Mouse (Mus musculus) limb, embryonic 10.5 days (tissue): ENCODE measurements around the gene Cdk9. TPM values are rescaled to one million over a fixed set of nuclear protein-coding genes. Genes with fewer than 3 reads are reported as not detected.

Experiments
- DNase-seq: peaks from one replicate; pipeline ENCODE4 v3.0.0-alpha.2; 2017; ENCODE audit warnings: low spot score
- H3K27ac ChIP-seq: fragments of 300-500 bp; sonication (generic); 2 replicates; pipeline ENCODE4 v1.5.1; 2016; ENCODE audit warnings: mild to moderate bottlenecking
- H3K27me3 ChIP-seq: fragments of 300-500 bp; sonication (generic); 2 replicates; pipeline ENCODE4 v1.6.1; 2016; ENCODE audit warnings: low read depth, mild to moderate bottlenecking; ENCODE audit not compliant: poor library complexity, severe bottlenecking
- H3K36me3 ChIP-seq: fragments of 300-500 bp; sonication (generic); 2 replicates; pipeline ENCODE4 v1.6.1; 2016; ENCODE audit warnings: mild to moderate bottlenecking, moderate library complexity
- H3K4me1 ChIP-seq: fragments of 300-500 bp; sonication (generic); 2 replicates; pipeline ENCODE4 v1.6.1; 2016
- H3K4me3 ChIP-seq: fragments of 300-500 bp; sonication (generic); 2 replicates; pipeline ENCODE4 v1.5.1; 2016; ENCODE audit warnings: mild to moderate bottlenecking, moderate library complexity
- H3K9me3 ChIP-seq: fragments of 300-500 bp; sonication (generic); replicated peaks from 2 replicates; pipeline ENCODE4 v1.6.1; 2016; ENCODE audit warnings: mild to moderate bottlenecking
- WGBS: fragments of 180-500 bp; shearing (Covaris S2); methylation state at CpG from one replicate; pipeline ENCODE4 v1.1.7; 2016; 5-methylcytosine and 5-hydroxymethylcytosine counted together
- microRNA counts: library from miRNA; unstranded; fragments of <30 nt; microRNA quantifications from one replicate; lab custom pipeline; 2017
- microRNA-seq: library from miRNA; unstranded; fragments of <30 nt; microRNA quantifications from one replicate; pipeline ENCODE4, GENCODE M21; 2017
- polyA plus RNA-seq: library from polyadenylated mRNA; unstranded; fragments of >200 nt; fragmentation: Nextera tagmentation; extraction: Ambion mirVana; gene quantifications from 2 replicates; pipeline ENCODE4 v1.2.1, GENCODE M21; 2016

Gene Cdk9
- polyA plus RNA-seq, 1 experiment from 2014 or later, result 160 TPM

DNA sequence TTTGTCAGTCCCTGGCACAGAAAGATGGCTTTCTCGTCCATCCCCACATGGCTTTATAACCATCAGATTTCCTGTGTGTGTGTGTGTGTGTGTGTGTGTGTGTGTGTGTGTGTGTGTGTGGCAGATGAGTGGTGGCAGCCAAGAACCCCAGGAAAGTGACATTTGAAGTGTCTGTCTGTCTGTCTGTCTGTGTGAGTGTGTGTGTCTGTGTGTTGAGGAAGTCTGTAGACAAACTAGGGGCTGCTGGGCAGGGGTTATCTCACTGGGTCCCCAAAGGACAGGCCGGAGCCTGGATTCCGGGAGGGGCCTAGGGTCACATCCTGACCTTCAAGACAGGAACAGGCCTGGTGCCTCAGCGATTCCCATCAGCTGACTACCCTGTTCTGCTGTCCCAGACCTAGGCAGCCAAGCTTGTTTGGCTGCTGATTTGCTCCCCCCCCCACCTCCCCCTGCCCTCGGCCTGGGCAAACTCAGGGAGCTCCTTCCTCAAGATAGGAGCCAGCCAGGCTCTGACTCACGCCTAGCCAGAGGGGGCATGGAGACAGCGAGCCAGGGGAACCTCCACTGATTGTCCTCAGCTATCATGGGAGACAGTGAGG lies 51.3 kb downstream of the Cdk9 start:
- DNase-seq, result no peak
- peak overlapping the region; percentile 63 for H3K27ac ChIP-seq
- H3K27me3 ChIP-seq, result no peaks in the 10 kb centered on the region
- no peaks in the 10 kb centered on the region for H3K9me3 ChIP-seq
- H3K36me3 ChIP-seq, result no peaks in the 10 kb centered on the region
- H3K4me1 ChIP-seq, result peaks cover 22% of the 10 kb centered on the region
- 39% methylated on average over 7 of the region's 7 CpGs for WGBS
- H3K4me3 ChIP-seq, result no peak overlapping the region

DNA sequence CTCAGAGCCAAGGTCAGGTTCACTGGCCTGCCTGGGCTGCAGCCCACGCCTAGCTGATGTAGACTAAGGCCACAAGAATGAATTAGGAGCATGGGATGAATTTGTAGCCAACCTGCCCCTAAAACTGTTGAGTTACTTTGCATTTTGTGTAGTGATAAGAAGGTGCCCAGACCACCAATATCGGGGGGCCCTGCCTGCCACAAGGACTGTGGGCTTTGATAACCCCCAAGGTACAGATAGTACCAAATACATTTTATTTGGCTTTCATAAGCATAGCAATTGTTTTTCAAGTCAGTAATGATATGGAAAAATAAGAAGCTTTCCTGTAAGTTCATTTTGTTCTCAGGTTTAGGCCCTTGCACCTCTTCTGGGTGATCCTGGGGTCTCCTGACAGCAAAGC lies 54.0 kb downstream of the Cdk9 start:
- Histone ChIP-seq H3K4me1 (peaks cover 41% of the 10 kb centered on the region), H3K36me3 (no peaks in the 10 kb centered on the region), H3K27ac (peak overlapping the region; percentile 4; the same call in 1 of the 2 replicates), H3K4me3 (no peak overlapping the region), H3K9me3 (no peaks in the 10 kb centered on the region), H3K27me3 (no peaks in the 10 kb centered on the region)
- WGBS, result 94% methylated on average over 2 of the region's 2 CpGs
- no peak for DNase-seq

DNA sequence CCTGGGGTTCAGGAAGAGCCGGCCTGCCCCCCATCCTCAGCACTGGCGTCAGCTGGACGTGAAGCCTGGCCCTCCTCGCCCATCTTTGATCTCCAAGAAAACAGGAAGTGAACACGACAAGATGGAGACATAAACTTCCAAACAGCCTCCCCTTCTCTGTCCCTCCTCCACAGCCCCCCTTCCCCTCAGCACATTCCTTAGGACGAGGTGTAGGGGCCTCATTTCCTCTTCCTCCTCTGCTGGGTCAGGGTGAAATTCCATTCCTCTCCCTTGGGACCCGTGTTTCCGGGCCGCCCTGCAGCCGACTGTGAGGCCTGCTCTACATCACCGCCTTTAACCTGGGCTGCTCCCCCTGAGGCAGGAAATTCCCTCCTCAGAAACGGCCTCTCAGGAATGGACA lies 57.0 kb downstream of the Cdk9 start:
- Histone ChIP-seq H3K27ac (peak overlapping the region; percentile 89), H3K27me3 (no peaks in the 10 kb centered on the region), H3K4me3 (no peak overlapping the region), H3K4me1 (peaks cover 37% of the 10 kb centered on the region), H3K9me3 (no peaks in the 10 kb centered on the region), H3K36me3 (no peaks in the 10 kb centered on the region)
- DNase-seq, result peak; percentile 70
- WGBS, result 31% methylated on average over 12 of the region's 12 CpGs

MicroRNA genes within 50 kb of the gene (microRNA counts, 519-probe panel; counts per million panel counts)
- microRNA mmu-miR-2861 (lab: Ali Mortazavi, UCI), result 684 counts per million, percentile 72 among the panel's probes with 10 or more counts

Small RNA genes within 50 kb of the gene (microRNA-seq; reads per million reads assigned to microRNA genes)
- gene Gm47291, result not detected
- gene Mir2861, result not detected
- not detected for gene Mir3960
- gene Mir8093, result not detected

Other genes starting within 250 kb of the Cdk9 start
- gene Fam102a, start 177.7 kb downstream of the Cdk9 start, polyA plus RNA-seq, result 12.0 and 14.0 TPM in 2 replicates
- 104 and 109 TPM in 2 replicates for gene Dpm2, start 142.2 kb downstream of the Cdk9 start, polyA plus RNA-seq
- gene Pip5kl1, start 138.3 kb downstream of the Cdk9 start, polyA plus RNA-seq, result 1.0 and 2.7 TPM in 2 replicates
- 0.24 TPM in 1 of 2 replicates, not detected in the other for gene 9430097D07Rik, start 137.4 kb downstream of the Cdk9 start, polyA plus RNA-seq
- gene St6galnac4, start 126.0 kb downstream of the Cdk9 start, polyA plus RNA-seq, result 26.0 and 26.1 TPM in 2 replicates
- gene St6galnac6, start 113.4 kb downstream of the Cdk9 start, polyA plus RNA-seq, result 11.8 and 16.7 TPM in 2 replicates
- 21.6 and 35.7 TPM in 2 replicates for gene Ak1, start 91.3 kb downstream of the Cdk9 start, polyA plus RNA-seq
- 27.9 and 28.5 TPM in 2 replicates for gene Eng, start 66.5 kb downstream of the Cdk9 start, polyA plus RNA-seq
- gene Fpgs, start 8.9 kb downstream of the Cdk9 start, polyA plus RNA-seq, result 31.6 and 35.4 TPM in 2 replicates
- gene Sh2d3c, start 8.0 kb upstream of the Cdk9 start, polyA plus RNA-seq, result 16.2 and 20.9 TPM in 2 replicates
- gene 6330409D20Rik, start 27.9 kb upstream of the Cdk9 start, polyA plus RNA-seq, result 0.14 TPM in 1 of 2 replicates, not detected in the other
- 52.9 and 61.1 TPM in 2 replicates for gene Tor2a, start 44.2 kb upstream of the Cdk9 start, polyA plus RNA-seq
- 0.23 and 0.38 TPM in 2 replicates for gene Ttc16, start 62.6 kb upstream of the Cdk9 start, polyA plus RNA-seq
- 5.3 and 5.6 TPM in 2 replicates for gene Ptrh1, start 62.7 kb upstream of the Cdk9 start, polyA plus RNA-seq
- gene Cfap157, start 71.4 kb upstream of the Cdk9 start, polyA plus RNA-seq, result 0.26 and 1.3 TPM in 2 replicates
- 10.9 and 12.9 TPM in 2 replicates for gene Stxbp1, start 134.2 kb upstream of the Cdk9 start, polyA plus RNA-seq
- gene Fam129b, start 163.0 kb upstream of the Cdk9 start, polyA plus RNA-seq, result 40.9 and 47.9 TPM in 2 replicates
- gene Rpl12, start 248.5 kb upstream of the Cdk9 start, polyA plus RNA-seq, result 194 and 232 TPM in 2 replicates
- 5.3 and 7.5 TPM in 2 replicates for gene Lrsam1, start 248.5 kb upstream of the Cdk9 start, polyA plus RNA-seq